Mouse (Mus musculus) ES-Bruce4 (cell line): Measurements from ENCODE around the gene Syt17. TPM values are rescaled to one million over a fixed set of nuclear protein-coding genes. Genes with fewer than 3 reads are reported as not detected.

Experiments
- H3K27ac ChIP-seq: 2 replicates; pipeline ENCODE4 v1.5.1; 2012; ENCODE audit warnings: low read length, inconsistent platforms; ENCODE audit not compliant: insufficient read depth
- H3K27me3 ChIP-seq: 2 replicates; pipeline ENCODE4 v1.6.1; 2012; ENCODE audit warnings: mild to moderate bottlenecking, low read length, inconsistent platforms; ENCODE audit not compliant: control insufficient read depth, poor library complexity, insufficient read depth, severe bottlenecking
- H3K36me3 ChIP-seq: 2 replicates; pipeline ENCODE4 v1.6.1; 2012; ENCODE audit warnings: inconsistent platforms, mild to moderate bottlenecking, low read length, moderate library complexity; ENCODE audit not compliant: control insufficient read depth, poor library complexity, insufficient read depth, severe bottlenecking
- H3K4me1 ChIP-seq: one replicate; pipeline ENCODE4 v1.8.1; 2011; ENCODE audit warnings: low read length; ENCODE audit not compliant: control insufficient read depth, insufficient read depth
- H3K4me3 ChIP-seq: 2 replicates; pipeline ENCODE4 v1.5.1; 2011; ENCODE audit warnings: low read depth, mild to moderate bottlenecking, low read length
- H3K9ac ChIP-seq: 2 replicates; pipeline ENCODE4 v1.6.1; 2012; ENCODE audit warnings: low read depth, mild to moderate bottlenecking, inconsistent platforms; ENCODE audit not compliant: poor library complexity, severe bottlenecking
- H3K9me3 ChIP-seq: replicated peaks from 2 replicates; pipeline ENCODE4 v1.6.1; 2012; ENCODE audit warnings: mild to moderate bottlenecking, low read length, inconsistent platforms; ENCODE audit not compliant: control insufficient read depth, poor library complexity, insufficient read depth, severe bottlenecking
- CTCF ChIP-seq: IDR thresholded peaks from one replicate; pipeline ENCODE4 v1.8.1; 2011; ENCODE audit warnings: low read depth, low read length
- EP300 ChIP-seq: IDR thresholded peaks from 2 replicates; pipeline ENCODE4 v1.6.1; 2011; ENCODE audit warnings: low read depth, low read length; ENCODE audit not compliant: insufficient read depth
- POLR2A ChIP-seq: IDR thresholded peaks from one replicate; pipeline ENCODE4 v1.8.1; 2011; ENCODE audit warnings: low read length; ENCODE audit not compliant: insufficient read depth
- polyA plus RNA-seq: library from polyadenylated mRNA; stranded (reverse); fragments of >200 nt; gene quantifications from 2 replicates; pipeline ENCODE4 v1.2.4, GENCODE M21; 2011; ENCODE audit warnings: low read depth; ENCODE audit not compliant: missing spikeins, insufficient read depth, insufficient read length

Syt17 gene
- polyA plus RNA-seq, 1 experiment, result 4.0 TPM

DNA sequence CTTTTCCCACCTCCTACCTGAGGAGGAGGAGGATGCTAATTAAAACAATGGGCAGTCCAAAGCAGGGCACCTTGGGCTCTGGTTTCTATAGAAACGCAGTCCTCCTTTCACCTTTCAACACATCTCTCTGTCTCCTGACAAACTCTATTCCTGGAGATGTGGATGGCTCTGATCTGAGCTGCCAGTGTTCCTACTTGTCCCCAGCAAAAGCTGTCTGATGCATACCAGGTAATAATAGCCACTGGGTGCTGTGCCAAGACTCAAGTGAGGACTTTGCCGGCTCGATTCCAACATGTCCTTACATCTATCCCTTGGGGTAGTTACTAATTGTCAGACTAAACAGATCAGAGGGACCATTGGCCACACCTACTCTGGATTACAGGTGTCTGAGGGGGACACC, 72.7 kb downstream of the Syt17 start:
- Histone ChIP-seq H3K27ac (no peak overlapping the region), H3K4me3 (no peak overlapping the region), H3K36me3 (no peaks in the 10 kb centered on the region), H3K9me3 (no peaks in the 10 kb centered on the region), H3K27me3 (no peaks in the 10 kb centered on the region), H3K9ac (no peak overlapping the region), H3K4me1 (no peaks in the 10 kb centered on the region)
- TF ChIP-seq POLR2A (no peak), CTCF (no peak)

DNA sequence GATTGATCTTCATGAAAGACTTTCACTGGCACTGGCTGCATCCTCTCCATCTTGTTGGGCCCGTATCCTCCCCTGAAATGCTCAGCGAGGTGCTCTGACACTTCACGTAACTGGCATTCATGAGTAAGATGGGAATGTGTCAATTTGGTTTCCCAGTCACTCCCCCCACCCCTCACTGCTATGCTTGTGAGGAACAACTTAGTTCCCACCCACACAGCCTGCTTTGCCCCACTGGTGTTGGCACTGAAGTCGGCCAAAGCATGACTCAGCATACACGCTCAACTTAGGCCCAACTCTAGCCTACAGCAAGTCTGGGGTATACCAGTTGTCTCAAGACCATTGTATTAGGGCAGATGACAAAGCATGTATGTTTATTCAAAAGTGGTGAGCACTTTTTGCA, 76.7 kb downstream of the Syt17 start:
- H3K4me3 ChIP-seq, result no peak overlapping the region
- no peak overlapping the region for H3K27ac ChIP-seq
- H3K4me1 ChIP-seq, result no peaks in the 10 kb centered on the region
- no peaks in the 10 kb centered on the region for H3K27me3 ChIP-seq
- TF ChIP-seq CTCF (no peak), POLR2A (no peak), EP300 (no peak)
- no peak overlapping the region for H3K9ac ChIP-seq
- no peaks in the 10 kb centered on the region for H3K36me3 ChIP-seq
- no peaks in the 10 kb centered on the region for H3K9me3 ChIP-seq

DNA sequence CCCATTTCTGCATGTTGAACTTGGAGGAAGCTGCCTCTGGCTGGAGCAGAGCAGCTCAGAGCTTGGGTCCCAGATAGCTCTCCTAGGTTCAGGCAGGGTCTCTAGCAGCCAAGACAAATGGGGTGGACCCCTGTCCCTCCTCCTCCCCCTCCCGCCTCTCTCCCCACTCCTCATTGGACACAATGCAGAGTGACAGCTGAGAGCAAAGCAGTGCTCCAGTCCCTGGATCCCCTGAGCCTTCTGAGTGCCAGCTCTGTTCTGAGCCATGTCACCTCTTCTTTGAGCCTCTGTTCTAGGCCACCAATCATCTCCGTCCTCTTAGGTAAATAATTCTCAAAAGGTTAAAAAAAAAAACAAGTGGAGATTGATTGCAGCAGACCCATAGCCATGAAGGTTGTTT, 78.3 kb downstream of the Syt17 start:
- H3K27me3 ChIP-seq, result no peaks in the 10 kb centered on the region
- H3K36me3 ChIP-seq, result no peaks in the 10 kb centered on the region
- TF ChIP-seq CTCF (no peak), POLR2A (no peak), EP300 (no peak)
- H3K4me3 ChIP-seq, result no peak overlapping the region
- H3K9ac ChIP-seq, result no peak overlapping the region
- H3K9me3 ChIP-seq, result no peaks in the 10 kb centered on the region
- H3K27ac ChIP-seq, result no peak overlapping the region
- H3K4me1 ChIP-seq, result no peaks in the 10 kb centered on the region

DNA sequence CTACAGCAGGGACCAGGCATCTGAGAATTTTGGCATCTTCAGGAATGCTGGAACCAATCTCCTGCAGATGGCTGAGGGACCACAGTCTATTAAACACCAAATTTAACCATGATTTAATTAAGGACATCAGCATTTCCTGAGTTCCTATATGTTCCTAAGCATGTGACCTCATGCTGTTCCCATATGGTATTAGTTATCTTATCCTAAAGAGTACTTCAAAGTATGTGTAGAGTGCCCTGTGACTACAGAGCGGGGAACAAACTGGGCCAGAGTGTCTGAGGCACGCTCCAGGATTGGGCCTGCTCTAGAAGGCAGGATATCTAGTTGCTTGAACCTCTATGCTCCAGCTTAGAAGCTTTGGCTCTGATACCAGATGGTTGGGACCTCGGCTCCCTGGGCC, 82.1 kb downstream of the Syt17 start:
- no peaks in the 10 kb centered on the region for H3K36me3 ChIP-seq
- H3K9me3 ChIP-seq, result no peaks in the 10 kb centered on the region
- H3K4me1 ChIP-seq, result no peaks in the 10 kb centered on the region
- no peak overlapping the region for H3K27ac ChIP-seq
- H3K4me3 ChIP-seq, result no peak overlapping the region
- TF ChIP-seq CTCF, result no peak
- no peak for TF ChIP-seq EP300
- TF ChIP-seq POLR2A, result no peak
- H3K27me3 ChIP-seq, result no peaks in the 10 kb centered on the region
- H3K9ac ChIP-seq, result no peak overlapping the region

DNA sequence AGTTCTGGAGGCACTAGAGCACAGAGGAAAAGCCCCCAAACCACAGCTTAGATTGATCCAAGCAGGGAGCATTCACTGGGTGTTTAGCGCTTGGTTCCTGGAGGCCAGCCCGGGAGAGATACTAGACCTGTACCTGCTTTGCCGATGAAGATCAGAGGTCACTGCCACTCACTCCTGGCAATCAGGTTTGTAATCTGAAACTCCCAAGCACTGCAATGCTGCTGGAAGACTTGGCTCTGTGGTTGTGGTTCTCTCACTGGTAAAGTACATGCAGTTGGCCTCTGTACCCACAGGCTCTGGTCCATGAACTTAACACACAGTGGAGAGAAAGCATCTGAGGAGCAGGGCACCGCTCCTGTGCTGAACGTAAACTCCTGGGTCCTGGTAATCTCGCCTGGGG, 82.8 kb downstream of the Syt17 start:
- no peak overlapping the region for H3K27ac ChIP-seq
- no peaks in the 10 kb centered on the region for H3K36me3 ChIP-seq
- H3K4me3 ChIP-seq, result no peak overlapping the region
- no peak overlapping the region for H3K9ac ChIP-seq
- no peak for TF ChIP-seq EP300
- TF ChIP-seq CTCF, result no peak
- no peaks in the 10 kb centered on the region for H3K9me3 ChIP-seq
- no peaks in the 10 kb centered on the region for H3K27me3 ChIP-seq
- no peaks in the 10 kb centered on the region for H3K4me1 ChIP-seq

DNA sequence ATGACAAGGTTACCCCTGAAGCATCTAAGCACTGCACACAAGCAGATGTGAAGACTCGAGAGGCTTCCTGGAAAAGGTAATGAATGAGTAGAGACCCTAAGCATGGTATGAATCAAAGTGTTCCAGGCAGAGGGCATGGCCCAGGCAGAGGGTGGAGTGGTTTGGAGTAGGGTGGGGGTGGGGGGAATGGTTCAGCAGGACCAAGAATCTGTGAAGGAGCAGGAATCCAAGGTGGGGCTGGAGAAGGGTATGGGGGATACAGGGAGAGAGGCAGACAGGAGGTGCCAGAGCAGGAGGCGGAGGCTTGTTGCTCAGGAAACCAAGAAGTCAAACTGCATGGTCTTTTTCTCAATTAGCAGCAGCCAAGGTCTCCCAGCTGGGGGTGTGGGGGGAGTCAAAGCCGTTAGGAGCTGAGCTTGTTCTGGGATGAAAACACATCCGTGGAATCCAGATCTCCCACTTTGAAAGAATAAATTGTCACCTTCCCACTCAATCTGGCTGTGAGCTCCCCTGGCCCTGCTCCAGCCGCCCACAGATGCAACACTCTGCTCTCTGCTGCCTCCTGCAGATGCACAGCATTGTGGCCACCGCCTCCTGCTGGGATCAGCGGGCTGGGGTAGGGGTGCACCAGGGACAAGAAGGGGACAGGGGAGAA, 83.5 kb downstream of the Syt17 start:
- no peaks in the 10 kb centered on the region for H3K4me1 ChIP-seq
- H3K27me3 ChIP-seq, result no peaks in the 10 kb centered on the region
- H3K9ac ChIP-seq, result no peak overlapping the region
- no peak for TF ChIP-seq EP300
- no peak for TF ChIP-seq POLR2A
- no peak for TF ChIP-seq CTCF
- H3K27ac ChIP-seq, result no peak overlapping the region
- H3K9me3 ChIP-seq, result no peaks in the 10 kb centered on the region
- no peak overlapping the region for H3K4me3 ChIP-seq
- H3K36me3 ChIP-seq, result no peaks in the 10 kb centered on the region
